Mouse (Mus musculus) lung, postnatal 0 days (tissue): Measurements from ENCODE around the gene Prrxl1. TPM values are rescaled to one million over a fixed set of nuclear protein-coding genes. Genes with fewer than 3 reads are reported as not detected.

ENCODE experiments used
- ATAC-seq: fragments of 200-750 bp; cut with Nextera tagmentation; 2 replicates; pipeline ENCODE4 v1.8.0; 2017; ENCODE audit warnings: moderate library complexity
- DNase-seq: peaks from one replicate; pipeline ENCODE4 v3.0.0-alpha.2; 2016; ENCODE audit warnings: low spot score
- H3K27ac ChIP-seq: fragments of 300-500 bp; sonication (generic); 2 replicates; pipeline ENCODE4 v1.5.1; 2014; ENCODE audit warnings: antibody characterized with exemption, mild to moderate bottlenecking, low read length, mixed read lengths
- H3K27me3 ChIP-seq: fragments of 300-500 bp; sonication (generic); replicated peaks from 2 replicates; pipeline ENCODE4 v1.6.1; 2014; ENCODE audit warnings: low read length, mixed read lengths; ENCODE audit not compliant: insufficient read depth
- H3K36me3 ChIP-seq: fragments of 300-500 bp; sonication (generic); 2 replicates; pipeline ENCODE4 v1.6.1; 2014; ENCODE audit warnings: low read length, mixed read lengths; ENCODE audit not compliant: insufficient read depth
- H3K4me1 ChIP-seq: fragments of 300-500 bp; sonication (generic); 2 replicates; pipeline ENCODE4 v1.6.1; 2014; ENCODE audit warnings: antibody characterized with exemption, low read depth, low read length, mixed read lengths; ENCODE audit not compliant: insufficient read depth
- H3K4me2 ChIP-seq: fragments of 300-500 bp; sonication (generic); replicated peaks from 2 replicates; pipeline ENCODE4 v1.6.1; 2014; ENCODE audit warnings: low read depth, mild to moderate bottlenecking, low read length, moderate library complexity, mixed read lengths
- H3K4me3 ChIP-seq: fragments of 300-500 bp; sonication (generic); 2 replicates; pipeline ENCODE4 v1.5.1; 2014; ENCODE audit warnings: low read depth, low read length
- H3K9ac ChIP-seq: fragments of 300-500 bp; sonication (generic); replicated peaks from 2 replicates; pipeline ENCODE4 v1.6.1; 2014; ENCODE audit warnings: low read depth, mild to moderate bottlenecking
- H3K9me3 ChIP-seq: fragments of 300-500 bp; sonication (generic); 2 replicates; pipeline ENCODE4 v1.6.1; 2016; ENCODE audit warnings: low read length, mixed read lengths
- CTCF ChIP-seq: IDR thresholded peaks from 2 replicates; pipeline ENCODE4 v1.5.1; 2016; ENCODE audit warnings: antibody characterized with exemption, mild to moderate bottlenecking
- EP300 ChIP-seq: IDR thresholded peaks from 2 replicates; pipeline ENCODE4 v1.6.1; 2016; ENCODE audit warnings: antibody characterized with exemption, mild to moderate bottlenecking, control low read depth
- WGBS: fragments of 180-500 bp; shearing (Covaris S2); extraction: QIAGEN DNeasy Blood & Tissue Kit; methylation state at CpG from one replicate; pipeline ENCODE4 v1.1.7; 2014; 5-methylcytosine and 5-hydroxymethylcytosine counted together
- polyA plus RNA-seq: library from polyadenylated mRNA; unstranded; fragments of >200 nt; fragmentation: Nextera tagmentation; extraction: Ambion mirVana; gene quantifications from 2 replicates; pipeline ENCODE4 v1.2.1, GENCODE M21; 2015

The Prrxl1 gene
- polyA plus RNA-seq = 0.19 and 0.25 TPM in 2 replicates

DNA sequence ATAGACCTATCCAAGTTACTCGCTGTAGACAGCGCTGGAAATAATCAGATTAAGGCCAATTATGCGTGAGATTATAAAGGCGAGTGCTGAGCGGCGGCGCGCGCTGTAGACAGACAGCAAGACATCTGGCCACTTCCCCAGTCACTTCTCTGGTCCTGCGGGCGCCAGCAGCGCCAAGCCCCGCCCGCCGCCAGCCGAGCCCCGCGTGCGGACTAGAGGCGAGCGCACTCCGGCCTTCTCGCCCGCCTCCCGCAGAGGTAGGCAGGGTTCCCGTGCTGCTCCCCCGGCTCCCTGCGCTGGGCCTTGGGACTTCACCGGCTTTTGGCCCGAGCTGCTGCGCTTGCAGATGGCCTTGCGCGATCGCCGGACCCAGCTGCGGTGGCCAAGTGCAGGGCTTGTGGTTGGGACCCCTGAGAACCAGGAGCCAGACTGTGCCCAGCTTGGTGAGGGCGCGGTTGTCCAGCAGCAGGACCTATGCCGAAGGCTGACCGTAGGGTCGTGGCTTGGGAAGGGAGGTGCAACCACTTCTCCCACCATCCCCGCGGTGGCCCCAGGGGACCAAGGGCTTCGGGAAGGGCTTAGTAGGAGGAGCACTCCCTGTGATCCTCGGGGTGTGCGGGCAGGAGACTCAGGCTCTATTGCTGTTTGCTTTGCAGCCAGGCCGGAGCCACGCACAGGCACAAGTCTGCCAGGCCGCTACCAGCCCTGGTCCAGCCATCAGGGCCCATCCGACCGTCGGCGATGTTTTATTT is at the start of gene Prrxl1:
Prrxl1 (plus strand) TSS at position 118 of the 752 bp plus-strand sequence.
- Histone ChIP-seq H3K4me3 (peak within 1 kb of the TSS; percentile 2; the same call in 1 of the 2 replicates), H3K4me1 (no peaks in the 10 kb centered on the region), H3K27me3 (peaks cover 43% of the 10 kb centered on the region), H3K9ac (no peak within 1 kb of the TSS), H3K36me3 (no peaks in the 10 kb centered on the region), H3K4me2 (no peak within 1 kb of the TSS), H3K9me3 (no peaks in the 10 kb centered on the region), H3K27ac (no peak within 1 kb of the TSS)
- WGBS = 1% methylated on average over 51 of the region's 53 CpGs
- no peak for DNase-seq
- no peak for ATAC-seq
- no peak for TF ChIP-seq CTCF
- no peak for TF ChIP-seq EP300

DNA sequence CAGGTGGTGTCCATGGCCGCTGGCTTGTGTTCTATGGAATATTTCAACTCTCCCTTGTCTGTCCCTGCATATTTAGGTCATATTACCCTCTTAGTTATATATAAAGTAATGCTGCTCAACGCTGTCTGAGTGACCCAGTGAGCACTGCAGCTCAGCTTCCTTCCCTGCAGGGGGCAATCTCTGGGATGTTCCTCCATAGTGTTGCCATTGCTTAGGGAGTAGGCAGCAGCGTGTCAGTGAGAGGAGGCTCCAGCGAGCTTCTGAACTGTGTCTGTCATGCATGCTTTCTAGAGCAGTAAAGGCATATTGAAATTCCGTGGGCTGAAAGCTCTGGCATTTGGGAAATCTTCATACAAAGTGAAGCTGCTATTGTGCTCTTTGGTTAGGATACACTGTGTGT is 47.4 kb upstream of the Prrxl1 start:
- no peaks in the 10 kb centered on the region for H3K4me1 ChIP-seq
- no peak overlapping the region for H3K27ac ChIP-seq
- H3K9me3 ChIP-seq = no peaks in the 10 kb centered on the region
- 78% methylated on average over 5 of the region's 5 CpGs for WGBS
- no peaks in the 10 kb centered on the region for H3K27me3 ChIP-seq
- TF ChIP-seq CTCF = peak; percentile 30
- no peak for TF ChIP-seq EP300
- peaks cover 7% of the 10 kb centered on the region; the same call in 1 of the 2 replicates for H3K36me3 ChIP-seq
- H3K4me3 ChIP-seq = no peak overlapping the region
- ATAC-seq (no peak), DNase-seq (no peak)
- H3K9ac ChIP-seq = no peak overlapping the region
- no peak overlapping the region for H3K4me2 ChIP-seq

DNA sequence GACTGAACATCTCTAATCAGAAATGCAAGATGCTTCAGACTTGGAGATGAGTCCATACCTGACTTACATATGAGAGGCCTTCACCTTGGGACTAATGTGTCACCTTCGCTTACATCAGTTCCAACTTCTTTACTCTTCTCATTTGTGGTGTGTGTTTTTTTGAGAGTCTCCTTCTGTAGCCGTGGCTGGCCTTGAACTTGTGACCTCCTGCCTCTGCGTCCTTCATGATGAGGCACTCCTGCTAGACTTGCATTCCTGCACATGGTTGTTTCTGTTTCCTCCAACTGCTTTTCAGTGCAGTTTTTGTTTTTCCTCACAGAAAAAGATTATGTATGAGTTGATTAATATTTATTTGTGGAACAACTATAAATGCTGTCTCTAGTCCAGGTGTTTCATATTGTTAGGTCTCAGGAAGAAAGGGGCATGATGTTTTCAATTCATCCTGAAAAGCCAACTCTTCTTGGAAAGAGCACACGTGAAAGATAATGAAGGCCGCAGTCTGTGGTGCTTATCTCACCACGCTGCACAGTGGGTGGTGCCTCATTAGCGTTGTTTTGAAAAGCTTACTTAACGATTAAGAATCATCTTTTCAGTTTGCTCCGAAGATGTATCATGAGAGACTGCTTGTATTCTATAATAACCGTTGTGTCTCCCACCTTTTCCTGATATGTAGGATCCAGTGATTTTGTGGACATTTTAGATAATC is 45.9 kb upstream of the Prrxl1 start:
- H3K27ac ChIP-seq = no peak overlapping the region
- no peak overlapping the region for H3K4me2 ChIP-seq
- H3K9ac ChIP-seq = no peak overlapping the region
- H3K9me3 ChIP-seq = no peaks in the 10 kb centered on the region
- DNase-seq (no peak), ATAC-seq (no peak)
- H3K4me3 ChIP-seq = no peak overlapping the region
- no peaks in the 10 kb centered on the region for H3K27me3 ChIP-seq
- WGBS = 82% methylated on average over 10 of the region's 10 CpGs
- no peaks in the 10 kb centered on the region for H3K4me1 ChIP-seq
- TF ChIP-seq EP300 (no peak), CTCF (no peak)
- H3K36me3 ChIP-seq = peaks cover 10% of the 10 kb centered on the region

DNA sequence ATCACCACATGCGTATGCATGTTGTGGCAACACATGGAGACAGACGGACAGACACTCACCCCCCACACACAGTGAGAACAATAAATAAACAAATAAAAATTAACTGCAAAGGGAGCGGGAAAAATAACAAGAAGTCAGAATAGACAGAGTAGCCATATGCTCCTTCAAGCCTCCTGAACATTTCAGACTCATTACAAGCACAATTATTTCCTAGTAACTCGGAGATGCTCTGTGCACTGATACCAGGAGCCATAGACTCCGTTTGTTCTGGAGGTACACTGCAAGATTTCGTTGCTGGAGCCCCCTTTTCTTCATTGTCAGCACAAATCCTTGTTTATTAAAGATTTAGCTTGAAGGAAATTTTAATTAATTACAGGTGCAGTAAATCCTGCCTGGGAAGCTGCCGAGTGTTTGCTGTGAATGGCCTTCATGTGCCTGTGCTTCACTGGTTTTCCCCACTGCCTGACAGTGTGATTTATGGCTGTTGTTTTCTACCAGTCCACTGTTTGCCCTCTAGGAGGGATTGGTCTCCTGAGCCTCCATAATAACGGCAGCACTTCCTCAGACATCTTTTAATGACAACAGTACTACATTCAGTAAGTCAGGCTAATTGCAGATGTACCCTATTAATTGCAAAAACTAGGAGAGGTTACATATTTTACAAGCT is 44.2 kb upstream of the Prrxl1 start:
- ATAC-seq (no peak), DNase-seq (no peak)
- Histone ChIP-seq H3K27ac (no peak overlapping the region), H3K27me3 (no peaks in the 10 kb centered on the region), H3K4me2 (no peak overlapping the region), H3K9me3 (no peaks in the 10 kb centered on the region), H3K9ac (no peak overlapping the region), H3K4me1 (no peaks in the 10 kb centered on the region), H3K36me3 (peaks cover 16% of the 10 kb centered on the region), H3K4me3 (no peak overlapping the region)
- WGBS = 71% methylated on average over 8 of the region's 8 CpGs
- no peak for TF ChIP-seq CTCF
- no peak for TF ChIP-seq EP300

DNA sequence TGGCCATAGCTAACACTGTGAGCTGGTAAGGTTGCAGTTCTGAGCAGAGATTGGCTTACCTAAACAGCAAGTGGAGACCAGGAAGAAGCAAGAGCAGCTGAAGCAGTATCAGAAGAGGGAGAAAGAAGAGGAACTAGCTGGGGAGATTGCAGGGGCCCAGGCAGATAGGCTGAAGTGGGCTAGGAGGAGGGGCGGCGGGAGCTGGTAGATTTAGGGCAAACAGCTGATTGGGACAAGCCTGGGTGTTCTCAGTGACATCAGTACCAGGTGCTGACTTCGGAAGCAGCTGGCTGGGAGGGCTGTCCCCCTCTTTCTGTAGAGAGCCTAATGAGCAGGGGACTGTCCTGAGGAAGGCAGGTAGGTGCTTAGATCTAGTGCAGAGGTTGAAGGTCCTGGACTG is 37.8 kb upstream of the Prrxl1 start:
- WGBS = 92% methylated on average over 3 of the region's 3 CpGs
- H3K4me1 ChIP-seq = no peaks in the 10 kb centered on the region
- H3K9ac ChIP-seq = no peak overlapping the region
- peaks cover 37% of the 10 kb centered on the region for H3K36me3 ChIP-seq
- DNase-seq (no peak), ATAC-seq (no peak)
- no peak overlapping the region for H3K27ac ChIP-seq
- no peak for TF ChIP-seq CTCF
- TF ChIP-seq EP300 = no peak
- H3K27me3 ChIP-seq = no peaks in the 10 kb centered on the region
- no peaks in the 10 kb centered on the region for H3K9me3 ChIP-seq
- no peak overlapping the region for H3K4me2 ChIP-seq
- no peak overlapping the region for H3K4me3 ChIP-seq

DNA sequence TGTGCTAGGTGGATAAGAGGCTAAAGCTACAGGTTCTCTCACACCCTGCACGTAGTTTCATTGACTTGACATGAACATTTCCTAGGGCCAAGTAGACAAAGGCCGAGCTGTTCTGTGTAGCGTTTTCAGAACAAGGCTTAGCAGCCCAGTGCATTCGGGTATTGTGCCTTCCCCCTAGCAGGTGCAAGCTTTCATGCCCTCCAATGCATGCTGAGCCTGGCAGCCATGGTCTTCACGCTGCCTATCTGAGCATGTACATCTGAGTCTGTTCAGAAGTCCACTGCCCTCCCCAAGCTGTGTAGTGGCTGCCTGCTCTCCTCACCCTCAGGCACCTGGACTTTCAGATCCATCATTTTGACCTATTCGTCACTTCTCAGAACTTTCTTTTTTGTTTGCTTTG is 35.5 kb upstream of the Prrxl1 start:
- H3K4me2 ChIP-seq = no peak overlapping the region
- WGBS = 91% methylated on average over 6 of the region's 6 CpGs
- TF ChIP-seq EP300 (no peak), CTCF (no peak)
- H3K27me3 ChIP-seq = no peaks in the 10 kb centered on the region
- no peak overlapping the region for H3K27ac ChIP-seq
- H3K9ac ChIP-seq = no peak overlapping the region
- no peaks in the 10 kb centered on the region for H3K4me1 ChIP-seq
- H3K4me3 ChIP-seq = no peak overlapping the region
- H3K9me3 ChIP-seq = no peaks in the 10 kb centered on the region
- peaks cover 45% of the 10 kb centered on the region for H3K36me3 ChIP-seq
- ATAC-seq (no peak), DNase-seq (no peak)
